Mouse (Mus musculus): ENCODE measurements around the gene Gck. TPM values are rescaled to one million over a fixed set of nuclear protein-coding genes. Genes with fewer than 3 reads are reported as not detected.

Gck gene
- polyA plus RNA-seq, 1 experiment from 2014 or later: 1.2 TPM

DNA sequence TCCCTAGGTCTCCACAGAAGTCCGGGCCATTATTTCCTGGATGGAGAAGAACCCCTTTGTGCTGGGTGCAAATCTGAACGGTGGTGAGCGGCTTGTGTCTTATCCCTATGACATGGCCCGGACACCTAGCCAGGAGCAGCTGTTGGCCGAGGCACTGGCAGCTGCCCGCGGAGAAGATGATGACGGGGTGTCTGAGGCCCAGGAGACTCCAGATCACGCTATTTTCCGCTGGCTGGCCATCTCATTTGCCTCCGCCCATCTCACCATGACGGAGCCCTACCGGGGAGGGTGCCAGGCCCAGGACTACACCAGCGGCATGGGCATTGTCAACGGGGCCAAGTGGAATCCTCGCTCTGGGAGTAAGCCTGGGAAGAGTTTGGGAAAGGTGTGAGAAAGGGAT lies 79.8 kb downstream of the Gck start:
- H3K4me1 ChIP-seq (ENCODE audit: insufficient read depth, low read depth, low read length): no peaks in the 10 kb centered on the region
- no peaks in the 10 kb centered on the region for H3K27me3 ChIP-seq (replicated peaks; ENCODE audit: insufficient read depth, low read length)
- TF ChIP-seq EP300 (IDR thresholded peaks at IDR 0.05) (no peak), CTCF (IDR thresholded peaks at IDR 0.05) (no peak)
- H3K4me3 ChIP-seq (ENCODE audit: low read depth, low read length): no peak overlapping the region
- no peak overlapping the region for H3K9ac ChIP-seq (replicated peaks; ENCODE audit: low read depth)
- DNase-seq (ENCODE audit: low spot score) (no peak), ATAC-seq (no peak)
- H3K36me3 ChIP-seq (ENCODE audit: insufficient read depth, low read length): peaks cover 29% of the 10 kb centered on the region; the same call in 1 of the 2 replicates
- H3K9me3 ChIP-seq (ENCODE audit: low read length): no peaks in the 10 kb centered on the region
- WGBS: 84% methylated on average over 16 of the region's 16 CpGs
- no peak overlapping the region for H3K27ac ChIP-seq (ENCODE audit: low read length)
- no peak overlapping the region for H3K4me2 ChIP-seq (replicated peaks; ENCODE audit: low read depth, low read length)

DNA sequence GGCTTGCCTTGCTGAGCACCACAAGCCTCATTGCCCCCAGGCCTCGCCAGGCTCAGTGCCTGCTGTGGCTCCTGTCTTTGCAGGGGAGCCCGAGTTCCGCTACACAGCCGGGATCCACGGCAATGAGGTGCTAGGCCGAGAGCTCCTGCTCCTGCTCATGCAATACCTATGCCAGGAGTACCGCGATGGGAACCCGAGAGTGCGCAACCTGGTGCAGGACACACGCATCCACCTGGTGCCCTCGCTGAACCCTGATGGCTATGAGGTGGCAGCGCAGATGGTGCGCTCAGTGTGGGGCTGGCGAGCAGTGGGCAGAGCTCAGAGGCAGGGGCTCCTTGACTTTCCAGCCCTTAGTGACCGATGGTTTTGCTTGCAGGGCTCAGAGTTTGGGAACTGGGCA lies 80.5 kb downstream of the Gck start:
- TF ChIP-seq EP300 (IDR thresholded peaks at IDR 0.05) (no peak), CTCF (IDR thresholded peaks at IDR 0.05) (no peak)
- Histone ChIP-seq H3K4me1 (ENCODE audit: insufficient read depth, low read depth, low read length) (no peaks in the 10 kb centered on the region), H3K9ac (replicated peaks; ENCODE audit: low read depth) (no peak overlapping the region), H3K9me3 (ENCODE audit: low read length) (no peaks in the 10 kb centered on the region), H3K36me3 (ENCODE audit: insufficient read depth, low read length) (peaks cover 27% of the 10 kb centered on the region; the same call in 1 of the 2 replicates), H3K4me3 (ENCODE audit: low read depth, low read length) (no peak overlapping the region), H3K27ac (ENCODE audit: low read length) (no peak overlapping the region), H3K4me2 (replicated peaks; ENCODE audit: low read depth, low read length) (no peak overlapping the region), H3K27me3 (replicated peaks; ENCODE audit: insufficient read depth, low read length) (no peaks in the 10 kb centered on the region)
- ATAC-seq (no peak), DNase-seq (ENCODE audit: low spot score) (no peak)
- WGBS: 93% methylated on average over 16 of the region's 16 CpGs

DNA sequence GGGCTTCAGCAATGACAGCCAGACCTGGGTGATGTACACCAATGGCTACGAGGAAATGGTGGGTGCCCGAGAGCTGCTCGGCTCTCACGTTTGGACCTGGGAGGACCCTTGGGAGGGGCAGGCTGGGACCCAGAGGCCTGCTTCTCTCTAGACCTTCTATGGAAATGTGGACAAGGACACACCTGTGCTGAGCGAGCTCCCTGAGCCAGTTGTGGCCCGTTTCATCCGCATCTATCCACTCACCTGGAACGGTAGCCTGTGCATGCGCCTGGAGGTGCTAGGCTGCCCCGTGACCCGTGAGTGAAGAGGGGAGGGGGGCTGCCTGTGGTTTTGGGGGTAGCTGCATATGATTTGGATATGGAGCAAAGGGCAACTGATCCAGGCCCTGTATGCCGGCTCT lies 81.6 kb downstream of the Gck start:
- Histone ChIP-seq H3K36me3 (ENCODE audit: insufficient read depth, low read length) (peaks cover 17% of the 10 kb centered on the region; the same call in 1 of the 2 replicates), H3K4me1 (ENCODE audit: insufficient read depth, low read depth, low read length) (no peaks in the 10 kb centered on the region), H3K9ac (replicated peaks; ENCODE audit: low read depth) (no peak overlapping the region), H3K4me3 (ENCODE audit: low read depth, low read length) (no peak overlapping the region), H3K27me3 (replicated peaks; ENCODE audit: insufficient read depth, low read length) (no peaks in the 10 kb centered on the region), H3K4me2 (replicated peaks; ENCODE audit: low read depth, low read length) (no peak overlapping the region), H3K27ac (ENCODE audit: low read length) (no peak overlapping the region), H3K9me3 (ENCODE audit: low read length) (no peaks in the 10 kb centered on the region)
- WGBS: 92% methylated on average over 12 of the region's 12 CpGs
- DNase-seq (ENCODE audit: low spot score): no peak
- ATAC-seq: no peak
- TF ChIP-seq CTCF (IDR thresholded peaks at IDR 0.05) (no peak), EP300 (IDR thresholded peaks at IDR 0.05) (no peak)

DNA sequence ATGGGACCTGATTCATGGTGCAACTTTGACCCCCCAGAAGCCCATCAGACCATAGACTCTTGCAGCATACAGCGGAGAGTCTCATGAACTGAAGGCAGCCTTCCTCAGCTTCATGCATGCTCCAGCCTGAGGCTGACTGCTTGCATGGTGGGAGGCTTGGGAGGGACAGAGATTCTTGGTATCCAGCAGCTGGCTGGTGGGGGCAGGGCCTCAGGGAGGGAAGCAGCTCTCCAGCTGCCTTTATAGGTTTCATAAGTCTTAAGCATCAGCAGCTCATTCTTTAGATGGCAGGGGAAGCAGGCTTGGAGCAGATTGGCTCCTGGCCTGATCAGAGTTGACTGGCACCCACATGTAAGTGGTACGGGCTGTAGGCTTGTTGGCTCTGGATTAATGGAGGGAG lies 82.7 kb downstream of the Gck start:
- ATAC-seq (no peak), DNase-seq (ENCODE audit: low spot score) (no peak)
- H3K4me3 ChIP-seq (ENCODE audit: low read depth, low read length): no peak overlapping the region
- H3K27me3 ChIP-seq (replicated peaks; ENCODE audit: insufficient read depth, low read length): no peaks in the 10 kb centered on the region
- H3K36me3 ChIP-seq (ENCODE audit: insufficient read depth, low read length): peaks cover 6% of the 10 kb centered on the region; the same call in 1 of the 2 replicates
- no peaks in the 10 kb centered on the region for H3K4me1 ChIP-seq (ENCODE audit: insufficient read depth, low read depth, low read length)
- H3K4me2 ChIP-seq (replicated peaks; ENCODE audit: low read depth, low read length): no peak overlapping the region
- H3K9me3 ChIP-seq (ENCODE audit: low read length): no peaks in the 10 kb centered on the region
- 78% methylated on average over 2 of the region's 2 CpGs for WGBS
- TF ChIP-seq CTCF (IDR thresholded peaks at IDR 0.05) (no peak), EP300 (IDR thresholded peaks at IDR 0.05) (no peak)
- H3K27ac ChIP-seq (ENCODE audit: low read length): no peak overlapping the region
- no peak overlapping the region for H3K9ac ChIP-seq (replicated peaks; ENCODE audit: low read depth)

DNA sequence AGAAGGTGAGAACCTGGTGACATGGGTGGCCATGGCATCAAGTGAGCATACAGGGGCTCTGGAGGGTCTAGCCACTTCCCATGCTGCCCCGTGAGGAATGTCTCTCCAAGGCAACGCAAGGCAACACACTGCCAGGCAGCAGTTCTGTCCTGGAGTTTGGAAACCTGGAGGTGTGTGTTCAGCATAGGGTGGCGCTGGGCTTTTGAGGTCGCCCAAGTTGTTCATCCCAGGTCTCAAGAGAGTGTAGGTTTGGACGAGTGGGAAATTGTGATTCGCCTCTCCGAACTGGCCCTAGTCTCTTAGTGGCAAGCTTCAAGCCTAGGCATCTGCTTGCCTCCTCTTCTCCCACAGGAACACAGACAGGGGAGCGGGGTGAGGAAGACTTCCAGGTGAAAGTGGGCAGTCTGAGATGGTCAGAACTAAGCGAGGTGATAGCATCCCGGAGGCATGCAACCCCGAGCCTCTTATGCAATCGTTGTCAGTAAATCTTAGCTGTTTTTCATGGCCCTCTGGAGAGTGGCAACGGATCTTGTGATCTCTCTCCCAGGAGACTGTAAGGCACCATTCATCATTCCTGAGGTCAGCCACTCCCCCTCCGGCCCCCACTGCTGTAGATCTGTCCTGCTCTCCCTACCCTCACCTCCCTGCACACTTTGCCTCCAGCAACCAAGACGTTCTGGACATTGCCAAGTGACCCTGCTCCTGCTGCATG lies 87.3 kb downstream of the Gck start:
- ATAC-seq (peak; percentile 57), DNase-seq (ENCODE audit: low spot score) (peak; percentile 47)
- Histone ChIP-seq H3K36me3 (ENCODE audit: insufficient read depth, low read length) (no peaks in the 10 kb centered on the region), H3K27ac (ENCODE audit: low read length) (no peak overlapping the region), H3K9me3 (ENCODE audit: low read length) (no peaks in the 10 kb centered on the region), H3K9ac (replicated peaks; ENCODE audit: low read depth) (no peak overlapping the region; the same call in 1 of the 2 replicates), H3K4me2 (replicated peaks; ENCODE audit: low read depth, low read length) (peak overlapping the region; percentile 79), H3K27me3 (replicated peaks; ENCODE audit: insufficient read depth, low read length) (no peaks in the 10 kb centered on the region), H3K4me1 (ENCODE audit: insufficient read depth, low read depth, low read length) (0 out of 2 replicates have a peak, but pooled peaks cover 6% of the 10 kb centered on the region), H3K4me3 (ENCODE audit: low read depth, low read length) (peak overlapping the region; percentile 42)
- 10% methylated on average over 14 of the region's 15 CpGs for WGBS
- TF ChIP-seq EP300 (IDR thresholded peaks at IDR 0.05) (no peak), CTCF (IDR thresholded peaks at IDR 0.05) (no peak)

DNA sequence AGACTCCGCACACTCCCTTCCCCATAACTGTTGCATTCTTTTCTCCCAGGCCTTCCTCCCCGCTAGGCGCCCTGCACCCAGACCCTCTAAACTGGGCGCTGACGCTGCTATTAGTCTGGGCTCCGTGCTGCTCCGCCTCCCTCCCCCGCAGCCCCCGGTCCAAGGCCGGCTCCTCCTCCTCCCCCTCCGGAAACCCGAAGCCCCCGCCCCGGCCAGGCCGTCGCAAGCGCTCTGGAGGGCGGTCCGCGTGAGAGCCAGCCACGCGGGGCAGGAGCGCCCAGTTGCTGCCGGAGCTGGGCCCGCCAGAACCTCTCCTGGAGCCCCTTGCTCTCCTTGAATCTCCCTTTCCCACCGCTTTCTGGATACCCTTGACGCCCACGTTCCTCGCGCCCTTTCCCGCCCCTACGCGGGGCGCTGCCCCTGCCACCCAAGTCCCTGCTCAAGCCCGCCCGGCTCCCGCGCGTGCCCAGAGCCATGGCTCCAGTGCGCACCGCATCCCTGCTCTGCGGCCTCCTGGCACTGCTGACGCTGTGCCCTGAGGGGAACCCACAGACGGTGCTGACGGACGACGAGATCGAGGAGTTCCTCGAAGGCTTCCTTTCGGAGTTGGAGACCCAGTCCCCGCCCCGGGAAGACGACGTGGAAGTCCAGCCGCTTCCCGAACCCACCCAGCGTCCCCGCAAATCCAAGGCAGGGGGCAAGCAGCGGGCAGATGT lies 88.0 kb downstream of the Gck start, which contains the start of gene Aebp1:
Gene Aebp1 (plus strand): TSS at position 270 of the 716 bp plus-strand sequence.
- Histone ChIP-seq H3K4me3 (ENCODE audit: low read depth, low read length) (peak within 1 kb of the TSS; percentile 42), H3K4me2 (replicated peaks; ENCODE audit: low read depth, low read length) (peak within 1 kb of the TSS; percentile 79), H3K9me3 (ENCODE audit: low read length) (no peaks in the 10 kb centered on the region), H3K36me3 (ENCODE audit: insufficient read depth, low read length) (no peaks in the 10 kb centered on the region), H3K27me3 (replicated peaks; ENCODE audit: insufficient read depth, low read length) (no peaks in the 10 kb centered on the region), H3K9ac (replicated peaks; ENCODE audit: low read depth) (peak within 1 kb of the TSS; percentile 46; the same call in 1 of the 2 replicates), H3K4me1 (ENCODE audit: insufficient read depth, low read depth, low read length) (0 out of 2 replicates have a peak, but pooled peaks cover 6% of the 10 kb centered on the region), H3K27ac (ENCODE audit: low read length) (no peak within 1 kb of the TSS)
- DNase-seq (ENCODE audit: low spot score): peak; percentile 69
- peak; percentile 74 for ATAC-seq
- 1% methylated on average over 51 of the region's 59 CpGs for WGBS
- no peak for TF ChIP-seq CTCF (IDR thresholded peaks at IDR 0.05)
